Mouse (Mus musculus) NIH3T3 (cell line): ENCODE results near the gene Slc5a10.

Experiments
- DNase-seq: peaks from one replicate; pipeline ENCODE4 v3.0.0-alpha.2; 2012; ENCODE audit warnings: low read depth

Gene Slc5a10

GRCm38 (mm10) chr11:61667782-61668181 is 52.8 kb downstream of the Slc5a10 start:
- DNase-seq: no peak

GRCm38 (mm10) chr11:61667248-61667647 is 53.4 kb downstream of the Slc5a10 start:
- no peak for DNase-seq

- DNase-seq: peak; percentile 75
These were observed 54.4 kb downstream of the Slc5a10 start for GRCm38 (mm10) chr11:61665991-61666799.

DNA sequence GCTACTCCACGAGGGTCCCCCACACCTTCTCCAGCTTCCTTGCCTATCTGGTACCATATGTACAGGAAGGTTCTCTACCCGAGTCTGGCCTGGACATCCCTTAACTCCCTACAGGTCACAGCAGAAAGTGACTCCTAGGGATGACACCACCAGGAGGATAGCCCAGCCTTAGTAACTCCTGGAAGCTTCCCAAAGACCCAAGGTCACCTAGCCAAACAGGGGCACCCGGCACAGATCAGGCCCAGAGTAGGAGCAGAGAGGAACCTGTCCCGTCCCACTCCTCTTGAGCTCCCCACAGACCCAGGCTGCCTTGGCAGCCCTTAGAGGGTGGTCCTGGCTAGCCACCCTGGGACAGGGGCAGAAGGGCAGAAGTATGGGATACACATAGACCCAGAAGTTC is 55.2 kb downstream of the Slc5a10 start:
- no peak for DNase-seq

DNA sequence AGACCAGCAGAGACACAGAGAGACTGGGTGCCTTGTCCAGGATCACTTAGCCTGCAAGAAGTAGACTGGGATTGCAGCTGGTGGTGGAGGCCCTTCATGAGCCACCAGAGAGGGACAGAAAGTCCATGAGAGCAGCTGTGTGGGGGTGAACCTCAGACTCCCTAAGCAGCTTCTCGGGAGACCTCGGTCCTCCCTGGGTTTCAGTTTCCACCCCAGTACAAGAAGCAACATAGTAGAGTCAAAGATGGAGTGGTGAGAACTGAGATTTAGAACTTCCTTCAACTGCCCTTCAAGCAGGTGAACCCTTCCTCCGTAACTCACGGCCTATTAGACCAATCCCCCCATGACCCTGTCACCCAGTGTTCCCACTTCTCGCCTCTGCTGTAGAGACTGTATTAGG is 58.4 kb downstream of the Slc5a10 start:
- no peak for DNase-seq

DNA sequence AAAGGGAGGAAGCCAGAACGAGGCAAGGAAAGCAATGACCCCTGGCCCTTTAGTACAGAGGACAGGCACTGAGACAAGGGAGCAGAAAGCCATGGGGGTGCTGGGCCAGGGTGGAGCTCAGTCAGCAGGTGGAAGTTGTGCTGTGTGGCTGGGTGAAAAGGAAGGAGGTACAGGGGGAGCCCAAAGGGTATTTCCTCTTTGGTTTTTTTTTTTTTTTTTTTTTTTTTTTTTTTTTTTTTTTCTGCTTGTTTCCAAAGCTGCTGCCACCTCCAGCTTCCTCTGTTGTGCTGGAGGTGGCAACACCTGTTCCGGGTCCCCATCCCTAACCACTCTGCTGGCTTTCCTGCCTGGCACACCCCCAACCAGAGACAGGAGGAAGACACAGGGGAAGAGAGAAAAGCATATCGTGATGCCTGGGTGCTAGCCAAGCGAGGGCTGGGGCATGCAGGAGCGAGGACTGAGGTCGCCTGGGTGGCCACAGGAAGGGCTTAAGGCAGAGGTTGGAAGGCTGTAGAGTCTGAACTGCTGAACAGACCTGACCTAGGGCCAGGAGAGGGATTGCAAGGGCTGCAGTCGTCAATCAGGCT is 59.7 kb downstream of the Slc5a10 start:
- no peak for DNase-seq

DNA sequence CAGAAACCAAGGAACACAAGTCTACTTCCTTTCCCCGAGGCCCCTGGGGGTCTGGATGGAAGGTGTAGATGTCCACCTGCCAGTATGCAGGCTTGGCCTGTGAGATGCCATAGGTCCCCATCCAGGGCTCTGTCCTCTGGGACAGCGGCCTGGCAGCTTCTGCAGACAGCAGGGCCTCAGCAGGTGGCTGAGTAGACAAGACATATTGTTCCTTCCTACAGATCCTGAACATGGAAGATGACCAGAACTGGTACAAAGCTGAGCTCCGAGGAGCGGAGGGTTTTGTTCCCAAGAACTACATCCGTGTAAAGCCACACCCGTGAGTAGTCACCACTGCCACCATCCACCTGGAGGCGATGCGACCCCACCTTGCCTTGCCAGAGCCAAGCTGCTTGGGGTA is 60.6 kb downstream of the Slc5a10 start:
- DNase-seq: no peak

DNA sequence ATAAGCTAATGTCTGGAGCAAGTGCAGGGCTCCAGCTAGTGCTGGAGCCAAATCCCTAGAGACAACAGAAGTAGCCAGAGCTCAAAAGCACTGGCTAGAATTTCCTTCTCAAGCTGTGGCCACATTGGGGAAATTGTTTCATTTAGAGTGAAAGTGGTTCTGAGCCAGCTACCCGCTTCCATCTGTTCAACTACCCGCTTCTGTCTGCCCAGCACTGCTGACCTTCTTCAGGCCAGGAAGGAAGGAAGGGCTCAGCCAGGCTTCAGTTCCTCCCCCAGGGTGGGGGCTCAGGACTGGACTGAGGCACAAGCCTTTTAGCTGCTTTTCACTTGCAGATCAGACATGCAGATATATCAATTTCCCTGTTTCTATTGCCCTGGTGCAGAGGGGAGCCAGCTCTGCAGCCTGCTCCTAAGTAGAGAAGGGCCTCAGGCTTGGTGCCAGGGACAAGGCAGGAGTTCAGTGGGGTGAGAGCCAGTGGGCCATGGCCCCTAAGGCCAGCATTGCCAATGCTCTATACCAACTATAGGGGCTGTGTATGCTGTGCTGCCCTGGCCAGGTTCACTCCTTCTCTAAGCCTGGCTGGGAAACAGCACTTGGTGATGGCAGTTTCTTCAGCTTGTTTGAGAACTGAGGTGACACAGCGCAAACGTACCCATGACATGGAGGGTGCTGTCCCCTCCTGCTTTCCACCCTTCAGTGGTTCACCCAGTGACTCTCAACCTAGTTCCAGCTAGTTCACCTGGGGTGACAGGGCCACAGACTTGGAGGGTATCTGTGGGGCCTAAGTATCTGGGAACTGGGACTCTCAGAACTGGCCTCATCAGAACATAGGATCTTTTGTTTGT is 61.4 kb downstream of the Slc5a10 start:
- DNase-seq: no peak

DNA sequence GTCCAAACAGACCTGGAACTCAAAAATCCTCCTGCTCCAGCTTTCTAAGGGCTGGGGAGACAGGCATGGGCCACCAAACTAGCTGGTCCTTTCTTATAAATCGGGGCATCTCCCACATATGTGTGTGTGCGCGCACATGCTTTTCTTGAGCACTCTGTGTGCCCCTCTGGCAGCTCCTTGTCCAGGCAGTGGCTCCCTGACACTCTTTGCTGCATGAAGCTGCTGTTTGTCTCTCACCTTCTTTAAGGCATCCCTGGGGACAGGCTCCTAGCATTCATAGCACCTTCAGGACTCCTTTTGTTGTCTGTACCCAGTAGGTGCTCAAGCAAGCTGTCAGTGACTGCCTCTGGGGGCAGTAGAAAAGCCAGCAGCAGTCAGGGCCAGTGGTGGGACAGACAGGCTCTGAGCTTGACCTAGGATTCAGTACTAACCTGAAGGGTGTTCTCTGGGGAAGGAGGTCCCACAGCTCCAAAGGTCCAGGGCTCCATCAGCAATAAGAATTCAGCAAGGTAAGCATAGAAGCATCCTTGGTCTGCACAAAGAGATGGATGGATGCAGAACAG is 62.2 kb downstream of the Slc5a10 start:
- DNase-seq: no peak

DNA sequence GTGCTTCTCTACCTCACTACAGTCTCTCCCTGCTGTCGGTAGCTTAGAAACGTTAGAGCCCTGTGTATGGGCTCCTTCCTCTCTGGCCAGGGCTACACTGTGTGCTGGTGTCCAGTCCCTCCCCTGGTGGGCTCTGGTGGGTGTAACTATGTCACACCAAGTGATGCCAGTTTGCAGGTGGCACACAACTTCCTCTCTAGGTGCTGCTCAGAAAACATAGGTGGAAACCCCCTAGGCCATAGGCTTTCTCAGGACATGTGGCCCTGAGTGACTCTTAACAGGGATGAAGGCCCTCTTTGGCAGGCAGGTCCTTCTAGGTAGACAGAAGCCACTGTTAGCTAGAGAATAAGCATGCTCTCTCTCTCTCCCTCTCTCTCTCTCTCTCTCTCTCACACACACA is 63.2 kb downstream of the Slc5a10 start:
- DNase-seq: no peak

GRCm38 (mm10) chr11:61656148-61656850 is 64.3 kb downstream of the Slc5a10 start:
- no peak for DNase-seq

DNA sequence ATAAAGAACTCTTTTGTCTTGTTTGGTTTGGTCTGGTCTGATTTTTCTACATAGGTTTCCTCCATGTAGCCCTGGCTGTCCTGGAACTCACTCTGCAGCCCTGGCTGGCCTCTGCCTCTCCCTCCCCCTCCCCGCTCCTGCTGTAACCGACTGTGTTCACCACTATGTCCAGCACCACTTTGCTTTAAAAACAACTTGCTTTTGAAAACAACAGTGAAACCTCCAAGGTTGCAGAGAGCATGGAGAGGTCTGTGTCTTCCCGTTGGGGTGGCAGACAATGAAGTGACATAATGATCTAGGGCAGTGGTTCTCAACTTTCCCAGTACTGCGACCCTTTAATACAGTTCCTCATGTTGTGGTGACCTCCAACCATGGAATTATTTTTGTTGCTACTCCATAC is 65.0 kb downstream of the Slc5a10 start:
- DNase-seq: no peak

GRCm38 (mm10) chr11:61654786-61655311 is 65.8 kb downstream of the Slc5a10 start:
- no peak for DNase-seq

GRCm38 (mm10) chr11:61653568-61653967 is 67.1 kb downstream of the Slc5a10 start:
- no peak for DNase-seq

DNA sequence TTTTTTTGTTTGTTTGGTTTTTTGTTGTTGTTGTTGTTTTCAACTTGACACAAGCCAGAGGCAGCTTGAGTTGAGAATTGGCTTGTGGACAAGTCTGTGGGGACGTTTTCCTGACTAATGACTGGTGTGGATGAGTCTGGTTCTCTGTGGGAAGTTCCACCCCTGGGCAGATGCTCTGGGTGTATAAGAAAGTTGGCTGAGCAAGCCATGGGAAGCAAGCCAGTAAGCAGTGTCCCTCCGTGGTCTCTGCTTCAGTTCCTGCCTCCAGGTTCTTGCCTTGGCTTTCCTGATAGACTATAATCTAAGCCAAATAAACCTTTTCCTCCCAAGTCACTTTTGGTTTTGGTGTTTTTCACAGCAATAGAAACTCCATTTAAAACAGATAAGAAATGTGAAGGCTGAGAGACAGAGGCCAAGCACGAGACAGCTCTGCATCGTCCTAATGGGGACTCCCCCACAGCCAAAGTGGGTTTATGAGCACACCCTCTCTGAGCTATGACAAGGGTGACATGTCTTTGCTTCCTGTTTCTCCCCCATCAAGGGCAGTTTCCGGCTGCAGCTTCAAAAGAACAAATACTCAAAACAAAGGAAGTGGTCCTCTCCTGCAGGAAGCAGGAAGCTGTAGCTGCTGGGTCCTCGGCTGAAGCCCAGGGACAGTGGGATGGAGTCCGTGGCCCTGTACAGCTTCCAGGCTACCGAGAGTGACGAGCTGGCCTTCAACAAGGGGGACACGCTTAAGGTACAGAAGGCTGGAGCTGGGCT is 67.8 kb downstream of the Slc5a10 start, which contains the start of gene Grap:
Gene Grap (plus strand): TSS at position 580 of the 762 bp plus-strand sequence.
- DNase-seq: no peak

DNA sequence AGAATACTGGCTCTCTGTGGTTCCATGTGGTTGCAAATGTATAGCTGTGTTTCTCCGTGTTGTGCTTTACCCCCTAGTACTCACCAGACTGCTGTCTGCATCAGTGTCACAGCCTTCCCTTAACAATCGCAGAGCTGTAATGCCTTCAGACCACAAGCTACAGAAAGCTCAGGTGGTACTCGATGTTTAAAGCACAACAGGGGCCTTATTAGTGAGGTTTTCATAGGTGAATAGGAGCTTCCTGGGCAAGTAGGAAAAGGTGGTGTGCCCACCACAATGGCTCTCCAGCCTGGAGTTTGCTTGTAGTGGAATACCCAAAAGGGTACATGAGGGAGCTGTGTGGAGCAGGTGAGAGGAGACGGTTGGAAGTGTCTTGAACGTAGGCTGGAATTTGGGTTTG is 68.4 kb downstream of the Slc5a10 start:
- no peak for DNase-seq

GRCm38 (mm10) chr11:61650470-61651265 is 70.0 kb downstream of the Slc5a10 start:
- no peak for DNase-seq

- DNase-seq: no peak
These were observed 71.0 kb downstream of the Slc5a10 start for GRCm38 (mm10) chr11:61649626-61650025.

DNA sequence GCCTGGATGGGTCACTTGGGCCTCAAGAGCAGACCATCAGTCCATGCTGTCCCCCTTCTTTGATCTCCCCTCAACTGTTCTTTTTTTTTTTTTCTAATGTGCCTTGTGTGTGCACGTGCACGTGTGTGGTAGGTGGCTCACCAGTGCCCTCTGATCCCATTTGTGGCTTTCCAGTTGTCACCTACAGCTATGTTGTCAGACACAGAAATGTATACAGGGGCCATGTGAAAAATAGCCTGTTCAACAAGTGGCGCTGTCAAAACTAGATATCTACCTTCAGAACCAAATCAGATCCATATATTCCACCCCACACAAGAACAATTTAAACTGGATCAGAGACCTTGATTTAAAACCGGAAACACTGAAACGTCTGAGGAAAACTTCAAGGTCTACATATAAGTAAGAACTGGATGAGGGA is 71.5 kb downstream of the Slc5a10 start:
- DNase-seq: no peak

DNA sequence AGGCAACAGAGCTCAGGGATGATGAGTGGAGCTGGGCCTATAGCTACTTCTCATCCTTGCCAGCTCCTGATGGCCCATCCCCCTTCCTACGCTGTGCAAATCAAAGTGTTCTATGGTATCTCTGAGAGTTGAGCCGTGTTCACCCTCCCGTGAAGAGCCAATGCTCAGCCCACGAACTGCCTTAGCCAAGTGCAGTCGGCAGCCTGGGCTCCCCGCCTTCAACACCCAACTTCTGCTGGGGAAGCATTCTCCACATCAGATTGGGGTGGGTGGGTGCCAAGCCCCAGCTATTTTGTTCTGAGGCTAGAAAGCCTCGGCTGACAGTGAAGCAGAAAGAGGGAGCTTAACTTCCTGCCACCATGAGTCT is 71.9 kb downstream of the Slc5a10 start:
- DNase-seq: no peak
